Mouse (Mus musculus): Measurements from ENCODE around the gene Gm14226.
"Not testable (repeated sequence)": the region's sequence is repeated elsewhere in the genome, so short reads cannot be mapped to it uniquely, and the experiment has no call there.

The Gm14226 gene

GRCm38 (mm10) chr2:155018251-155018755 is at the start of gene Gm14226:
TSS of gene Gm14226 (plus strand) at chr2:155018266.
- DNase-seq (ENCODE audit: low spot score) = not testable (repeated sequence)

GRCm38 (mm10) chr2:154969740-154970397 is 48.2 kb upstream of the Gm14226 start:
- not testable (repeated sequence) for DNase-seq (ENCODE audit: low spot score)

- no peak for DNase-seq (ENCODE audit: low spot score)
Observed at GRCm38 (mm10) chr2:154971919-154972692, 46.0 kb upstream of the Gm14226 start.

- no peak for DNase-seq (ENCODE audit: low spot score)
Observed at GRCm38 (mm10) chr2:154972981-154973380, 45.1 kb upstream of the Gm14226 start.

- DNase-seq (ENCODE audit: low spot score) = no peak
Observed at GRCm38 (mm10) chr2:154986609-154987008, 31.5 kb upstream of the Gm14226 start.

GRCm38 (mm10) chr2:154991411-154991810 is 26.7 kb upstream of the Gm14226 start:
- no peak for DNase-seq (ENCODE audit: low spot score)

GRCm38 (mm10) chr2:154992083-154992482 is 26.0 kb upstream of the Gm14226 start:
- no peak for DNase-seq (ENCODE audit: low spot score)

- no peak for DNase-seq (ENCODE audit: low spot score)
Observed at GRCm38 (mm10) chr2:155005491-155005890, 12.6 kb upstream of the Gm14226 start.

- DNase-seq (ENCODE audit: low spot score) = no peak
Observed at GRCm38 (mm10) chr2:155011086-155011656, 6.9 kb upstream of the Gm14226 start.

- no peak for DNase-seq (ENCODE audit: low spot score)
Observed at GRCm38 (mm10) chr2:155012991-155013390, 5.1 kb upstream of the Gm14226 start.

- DNase-seq (ENCODE audit: low spot score) = not testable (repeated sequence)
Observed at GRCm38 (mm10) chr2:155016751-155017150, 1.3 kb upstream of the Gm14226 start.

GRCm38 (mm10) chr2:155018762-155019641 is 936 bp downstream of the Gm14226 start:
- peak; percentile 45 for DNase-seq (ENCODE audit: low spot score)

GRCm38 (mm10) chr2:155019673-155020072 is 1.6 kb downstream of the Gm14226 start:
- peak; percentile 87 for DNase-seq (ENCODE audit: low spot score)

- not testable (repeated sequence) for DNase-seq (ENCODE audit: low spot score)
Observed at GRCm38 (mm10) chr2:155020247-155020826, 2.3 kb downstream of the Gm14226 start.

GRCm38 (mm10) chr2:155030831-155031230 is 12.8 kb downstream of the Gm14226 start:
- no peak for DNase-seq (ENCODE audit: low spot score)

- DNase-seq (ENCODE audit: low spot score) = no peak
Observed at GRCm38 (mm10) chr2:155032938-155033710, 15.1 kb downstream of the Gm14226 start.

- no peak for DNase-seq (ENCODE audit: low spot score)
Observed at GRCm38 (mm10) chr2:155039956-155040355, 21.9 kb downstream of the Gm14226 start.

- no peak for DNase-seq (ENCODE audit: low spot score)
Observed at GRCm38 (mm10) chr2:155044542-155044941, 26.5 kb downstream of the Gm14226 start.

GRCm38 (mm10) chr2:155045075-155045474 is 27.0 kb downstream of the Gm14226 start:
- DNase-seq (ENCODE audit: low spot score) = no peak

- DNase-seq (ENCODE audit: low spot score) = no peak
Observed at GRCm38 (mm10) chr2:155046803-155047202, 28.7 kb downstream of the Gm14226 start.

Measured in urinary bladder, postnatal 25 days (tissue).